Mouse (Mus musculus) liver, postnatal 0 days (tissue): ENCODE measurements around the gene Cacnb4. TPM values are rescaled to one million over a fixed set of nuclear protein-coding genes. Genes with fewer than 3 reads are reported as not detected.

Experiments
- ATAC-seq: fragments of 200-750 bp; cut with Nextera tagmentation; 2 replicates; pipeline ENCODE4 v1.8.0; 2017; ENCODE audit warnings: mild to moderate bottlenecking, moderate library complexity
- DNase-seq: peaks from one replicate; pipeline ENCODE4 v3.0.0-alpha.2; 2016
- H3K27ac ChIP-seq: fragments of 300-500 bp; sonication (generic); 2 replicates; pipeline ENCODE4 v1.5.1; 2014; ENCODE audit warnings: antibody characterized with exemption, moderate library complexity, mild to moderate bottlenecking, low read depth
- H3K27me3 ChIP-seq: fragments of 300-500 bp; sonication (generic); 2 replicates; pipeline ENCODE4 v1.6.1; 2014; ENCODE audit warnings: low read length, control low read depth, mixed read lengths; ENCODE audit not compliant: insufficient read depth
- H3K36me3 ChIP-seq: fragments of 300-500 bp; sonication (generic); replicated peaks from 2 replicates; pipeline ENCODE4 v1.6.1; 2014; ENCODE audit warnings: mild to moderate bottlenecking, control low read depth, low read length, moderate library complexity, mixed read lengths; ENCODE audit not compliant: insufficient read depth
- H3K4me1 ChIP-seq: fragments of 300-500 bp; sonication (generic); 2 replicates; pipeline ENCODE4 v1.6.1; 2014; ENCODE audit warnings: antibody characterized with exemption, mild to moderate bottlenecking, control low read depth; ENCODE audit not compliant: insufficient read depth
- H3K4me2 ChIP-seq: fragments of 300-500 bp; sonication (generic); 2 replicates; pipeline ENCODE4 v1.6.1; 2014; ENCODE audit warnings: low read depth, mild to moderate bottlenecking, low read length, moderate library complexity, mixed read lengths
- H3K4me3 ChIP-seq: fragments of 300-500 bp; sonication (generic); 2 replicates; pipeline ENCODE4 v1.5.1; 2014; ENCODE audit warnings: low read depth, low read length
- H3K9ac ChIP-seq: fragments of 300-500 bp; sonication (generic); replicated peaks from 2 replicates; pipeline ENCODE4 v1.6.1; 2014; ENCODE audit warnings: mild to moderate bottlenecking, moderate library complexity
- H3K9me3 ChIP-seq: fragments of 300-500 bp; sonication (generic); 2 replicates; pipeline ENCODE4 v1.6.1; 2016; ENCODE audit warnings: mild to moderate bottlenecking, control low read depth, low read length, mixed read lengths
- CTCF ChIP-seq: sonication (generic); IDR thresholded peaks from 2 replicates; pipeline ENCODE4 v1.5.1; 2016; ENCODE audit warnings: antibody characterized with exemption, low read depth
- EP300 ChIP-seq: IDR thresholded peaks from 2 replicates; pipeline ENCODE4 v1.6.1; 2016; ENCODE audit warnings: antibody characterized with exemption, low read depth, mild to moderate bottlenecking
- WGBS: fragments of 180-500 bp; shearing (Covaris S2); extraction: QIAGEN DNeasy Blood & Tissue Kit; methylation state at CpG from one replicate; pipeline ENCODE4 v1.1.7; 2014; ENCODE audit not compliant: insufficient replicate concordance; 5-methylcytosine and 5-hydroxymethylcytosine counted together
- polyA plus RNA-seq: library from polyadenylated mRNA; unstranded; fragments of >200 nt; fragmentation: Nextera tagmentation; extraction: Ambion mirVana; gene quantifications from 2 replicates; pipeline ENCODE4 v1.2.1, GENCODE M21; 2015

The Cacnb4 gene
- polyA plus RNA-seq, 1 experiment from 2014 or later: 0.27 TPM

GRCm38 (mm10) chr2:52709417-52709816 lies 32.8 kb upstream of the Cacnb4 start:
- Histone ChIP-seq H3K27me3 (no peaks in the 10 kb centered on the region), H3K27ac (no peak overlapping the region), H3K4me3 (no peak overlapping the region), H3K36me3 (peaks cover 23% of the 10 kb centered on the region), H3K4me1 (no peaks in the 10 kb centered on the region), H3K4me2 (no peak overlapping the region), H3K9ac (no peak overlapping the region), H3K9me3 (no peaks in the 10 kb centered on the region)
- DNase-seq (no peak), ATAC-seq (no peak)
- 84% methylated on average over 5 of the region's 5 CpGs for WGBS
- TF ChIP-seq CTCF (no peak), EP300 (no peak)

DNA sequence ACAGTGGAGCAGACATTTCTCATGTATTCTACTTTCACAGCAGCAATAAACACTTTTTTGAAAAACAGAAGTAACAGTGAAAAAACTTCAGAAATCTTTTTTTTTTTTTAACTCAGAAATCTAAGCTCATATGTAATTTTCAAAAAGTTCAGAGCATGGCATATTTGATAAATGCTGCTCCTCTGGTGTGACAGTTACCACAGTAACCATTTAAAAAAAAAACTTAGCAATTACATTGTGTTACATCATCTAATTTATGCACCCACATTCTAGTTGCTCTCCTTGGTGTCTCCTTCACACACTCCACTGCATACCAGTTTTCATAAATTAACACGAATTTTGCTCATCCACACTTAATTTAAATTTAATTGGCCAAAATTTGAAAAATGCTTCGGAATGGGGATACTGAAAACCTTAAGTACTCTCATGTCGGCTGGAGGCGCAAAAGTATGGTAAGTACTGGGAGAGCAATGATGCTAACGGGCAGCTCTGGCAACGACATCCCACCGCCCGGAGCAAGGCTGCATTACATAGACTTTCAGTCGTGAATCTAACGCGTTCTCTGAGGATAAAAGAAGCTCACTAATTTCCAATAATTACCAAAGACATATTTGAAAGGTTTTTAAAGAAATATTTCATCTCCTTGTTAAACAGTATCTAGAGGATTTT lies 24.9 kb upstream of the Cacnb4 start:
- H3K27me3 ChIP-seq: no peaks in the 10 kb centered on the region
- no peaks in the 10 kb centered on the region for H3K9me3 ChIP-seq
- no peak overlapping the region for H3K27ac ChIP-seq
- ATAC-seq (no peak), DNase-seq (no peak)
- H3K9ac ChIP-seq: no peak overlapping the region
- 88% methylated on average over 11 of the region's 11 CpGs for WGBS
- peaks cover 14% of the 10 kb centered on the region for H3K36me3 ChIP-seq
- TF ChIP-seq CTCF: no peak
- no peak for TF ChIP-seq EP300
- no peak overlapping the region for H3K4me2 ChIP-seq
- no peaks in the 10 kb centered on the region for H3K4me1 ChIP-seq
- H3K4me3 ChIP-seq: no peak overlapping the region

DNA sequence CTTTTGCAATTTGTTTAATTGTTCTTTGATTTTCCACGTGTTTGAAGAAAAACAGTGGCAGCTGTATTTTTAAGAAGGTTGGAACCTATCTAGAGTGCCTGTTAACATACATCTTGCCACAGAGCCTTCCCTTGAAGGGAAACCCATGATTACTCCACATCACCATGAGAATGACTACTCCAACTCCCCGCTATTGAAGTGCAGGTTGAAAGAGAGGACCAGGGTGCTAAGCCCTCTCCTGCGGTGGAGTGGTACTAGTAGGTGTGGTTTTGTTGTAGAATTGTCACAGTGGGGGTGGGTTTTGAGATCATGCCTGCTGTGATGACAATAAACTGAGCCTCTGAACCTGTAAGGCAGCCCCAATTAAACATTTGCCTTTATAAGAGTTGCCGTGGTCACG lies 23.7 kb upstream of the Cacnb4 start:
- no peak overlapping the region for H3K9ac ChIP-seq
- H3K9me3 ChIP-seq: no peaks in the 10 kb centered on the region
- no peaks in the 10 kb centered on the region for H3K27me3 ChIP-seq
- no peak for ATAC-seq
- TF ChIP-seq EP300 (no peak), CTCF (no peak)
- H3K27ac ChIP-seq: no peak overlapping the region
- no peaks in the 10 kb centered on the region for H3K4me1 ChIP-seq
- H3K4me2 ChIP-seq: no peak overlapping the region
- DNase-seq: no peak
- H3K36me3 ChIP-seq: peaks cover 14% of the 10 kb centered on the region
- WGBS: 73% methylated on average over 5 of the region's 5 CpGs
- no peak overlapping the region for H3K4me3 ChIP-seq

DNA sequence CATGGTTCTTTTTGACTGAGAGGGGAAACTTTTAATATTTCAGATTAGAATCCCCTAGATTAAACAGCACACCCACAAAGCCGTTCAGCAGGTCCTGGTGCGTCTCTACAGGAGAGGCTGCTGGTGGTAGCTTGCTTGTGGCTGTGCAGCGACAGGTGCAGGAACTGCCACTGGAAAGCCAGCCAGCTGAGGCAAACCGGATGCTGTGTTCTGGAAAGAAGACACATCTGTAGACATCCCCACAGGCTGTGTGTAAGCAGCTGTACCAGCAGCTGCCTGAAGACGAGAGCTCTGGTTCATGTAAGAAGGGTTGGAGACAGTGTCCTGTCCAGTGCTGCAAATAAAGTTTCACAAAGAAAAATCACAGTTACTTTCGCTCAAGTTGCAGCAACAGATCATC lies 18.0 kb upstream of the Cacnb4 start:
- no peak for TF ChIP-seq CTCF
- no peak for TF ChIP-seq EP300
- no peaks in the 10 kb centered on the region for H3K4me1 ChIP-seq
- no peak overlapping the region for H3K4me3 ChIP-seq
- no peaks in the 10 kb centered on the region for H3K27me3 ChIP-seq
- H3K27ac ChIP-seq: no peak overlapping the region
- 73% methylated on average over 6 of the region's 6 CpGs for WGBS
- peaks cover 9% of the 10 kb centered on the region for H3K36me3 ChIP-seq
- H3K9me3 ChIP-seq: no peaks in the 10 kb centered on the region
- ATAC-seq (no peak), DNase-seq (no peak)
- no peak overlapping the region for H3K9ac ChIP-seq
- H3K4me2 ChIP-seq: no peak overlapping the region

GRCm38 (mm10) chr2:52691745-52692144 lies 15.1 kb upstream of the Cacnb4 start:
- TF ChIP-seq EP300: no peak
- TF ChIP-seq CTCF: peak; percentile 46
- WGBS: 75% methylated on average over 4 of the region's 4 CpGs
- H3K4me3 ChIP-seq: no peak overlapping the region
- no peaks in the 10 kb centered on the region for H3K9me3 ChIP-seq
- H3K4me2 ChIP-seq: no peak overlapping the region
- peaks cover 6% of the 10 kb centered on the region for H3K36me3 ChIP-seq
- no peak overlapping the region for H3K27ac ChIP-seq
- H3K27me3 ChIP-seq: no peaks in the 10 kb centered on the region
- no peak for DNase-seq
- no peak overlapping the region for H3K9ac ChIP-seq
- no peak for ATAC-seq
- no peaks in the 10 kb centered on the region for H3K4me1 ChIP-seq

DNA sequence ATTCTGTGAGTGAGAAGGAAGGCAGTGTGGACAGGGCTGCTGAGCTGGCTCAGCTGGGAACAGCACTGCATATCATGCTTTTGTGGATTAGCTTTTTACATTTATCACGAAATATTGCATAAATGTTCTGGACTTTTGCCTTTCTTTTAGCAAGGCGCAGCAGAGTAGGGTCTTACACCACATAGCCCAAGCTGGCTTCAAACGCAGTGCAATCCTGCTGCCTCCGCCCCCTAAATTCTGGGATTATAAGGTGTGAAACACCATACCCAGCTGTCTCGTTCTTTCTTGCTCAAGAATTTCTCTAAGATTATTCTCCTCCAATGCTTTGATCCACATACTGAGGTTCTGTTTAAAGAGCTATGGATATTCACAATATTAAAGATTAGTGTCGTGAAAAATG lies 10.0 kb upstream of the Cacnb4 start:
- no peak overlapping the region for H3K27ac ChIP-seq
- DNase-seq: no peak
- H3K4me1 ChIP-seq: no peaks in the 10 kb centered on the region
- no peaks in the 10 kb centered on the region for H3K9me3 ChIP-seq
- H3K4me3 ChIP-seq: no peak overlapping the region
- no peak for ATAC-seq
- H3K4me2 ChIP-seq: no peak overlapping the region
- H3K27me3 ChIP-seq: no peaks in the 10 kb centered on the region
- TF ChIP-seq EP300: no peak
- TF ChIP-seq CTCF: no peak
- WGBS: 76% methylated on average over 6 of the region's 6 CpGs
- no peak overlapping the region for H3K9ac ChIP-seq
- no peaks in the 10 kb centered on the region for H3K36me3 ChIP-seq

GRCm38 (mm10) chr2:52677589-52677988 lies 958 bp upstream of the Cacnb4 start:
- TF ChIP-seq CTCF (no peak), EP300 (no peak)
- Histone ChIP-seq H3K27ac (no peak overlapping the region), H3K4me1 (peaks cover 7% of the 10 kb centered on the region; the same call in 1 of the 2 replicates), H3K36me3 (no peaks in the 10 kb centered on the region), H3K4me2 (no peak overlapping the region), H3K9me3 (no peaks in the 10 kb centered on the region), H3K4me3 (no peak overlapping the region), H3K9ac (no peak overlapping the region), H3K27me3 (peaks cover 26% of the 10 kb centered on the region)
- ATAC-seq (no peak), DNase-seq (no peak)
- 60% methylated on average over 4 of the region's 4 CpGs for WGBS
